Mouse (Mus musculus): Measurements from ENCODE around the gene Olfr1448.

DNA sequence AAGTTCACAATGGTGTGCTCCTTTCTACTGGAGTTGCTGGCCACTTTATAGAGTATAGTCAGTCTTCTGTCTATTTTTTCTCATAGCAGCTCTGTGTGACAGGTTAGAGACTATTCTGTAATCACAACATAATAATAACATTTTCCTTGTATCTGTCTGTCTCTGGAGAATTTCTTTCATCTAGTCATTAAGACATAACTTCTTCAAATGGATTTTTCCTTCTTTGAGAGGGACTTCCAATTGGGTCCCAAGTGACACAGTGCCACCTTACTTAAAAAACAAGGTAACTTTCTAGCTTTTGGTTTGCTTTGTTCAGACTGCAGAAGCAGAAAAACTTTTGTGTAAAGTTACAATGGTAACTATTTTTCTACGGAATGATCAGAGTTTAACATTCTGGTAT is 25.7 kb upstream of the Olfr1448 start, which contains the start of gene Olfr1450:
- TF ChIP-seq CTCF (IDR thresholded peaks at IDR 0.05 in 2 of 3, conservative IDR thresholded peaks at IDR 0.05 in 1 of 3; ENCODE audit: control insufficient read depth in 1 of 3, insufficient read depth in 1 of 3, low read depth in 2 of 3, low read length in 3 of 3, poor library complexity in 1 of 3, severe bottlenecking in 1 of 3) (no peak), SIN3A (IDR thresholded peaks at IDR 0.05; ENCODE audit: low read length) (no peak), POLR2A (IDR thresholded peaks at IDR 0.05; ENCODE audit: control insufficient read depth in 1 of 2, insufficient read depth in 1 of 2, low read depth in 1 of 2, low read length in 2 of 2, poor library complexity in 1 of 2) (no peak), MAX (IDR thresholded peaks at IDR 0.05; ENCODE audit: low read length) (no peak)
